Mouse (Mus musculus): ENCODE results near the gene Olfr910.

Olfr910 gene

DNA sequence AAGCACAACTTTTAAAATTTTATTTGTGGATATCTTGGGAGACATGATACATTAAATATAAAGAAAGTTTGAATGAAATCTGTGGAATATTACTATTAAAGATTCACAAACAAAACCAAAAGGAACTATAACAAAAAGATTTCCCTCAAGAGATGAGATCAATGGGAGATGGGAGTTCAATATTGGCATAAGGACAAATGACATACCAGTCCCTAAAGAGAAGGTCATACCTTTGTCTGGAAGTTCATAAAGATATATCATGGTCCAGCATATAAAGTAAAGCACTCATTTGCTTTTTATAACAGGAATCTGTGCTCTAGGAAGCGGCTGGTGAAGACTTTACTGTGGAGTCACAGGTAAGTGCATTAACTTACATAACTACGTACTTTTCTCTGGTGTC is at the start of gene Olfr910:
Olfr910 (plus strand) TSS at position 301 of the 400 bp plus-strand sequence.
- DNase-seq (ENCODE audit: low read depth, low spot score) = no peak

DNA sequence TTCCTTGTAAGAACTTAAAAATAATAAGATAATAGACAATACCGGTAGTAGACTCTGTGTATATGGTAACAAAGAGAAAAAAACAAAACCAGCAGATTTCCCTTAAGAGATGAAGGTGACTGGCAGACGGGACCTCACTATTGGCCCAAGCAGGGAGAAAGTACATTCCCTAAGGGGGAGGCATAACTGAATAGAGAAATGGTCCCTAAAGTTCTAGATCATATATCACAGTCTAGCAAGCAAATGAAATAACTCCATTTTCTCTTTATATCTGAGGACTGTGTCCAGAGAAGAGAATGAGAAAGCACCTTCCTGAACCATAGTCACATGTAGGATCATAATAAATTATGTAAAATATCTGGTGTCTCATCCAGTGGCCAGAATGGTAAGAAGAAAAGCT is 42.1 kb upstream of the Olfr910 start, which contains the start of gene Olfr907:
Olfr907 (plus strand) TSS at position 301 of the 400 bp plus-strand sequence.
- DNase-seq (ENCODE audit: low read depth, low spot score) = no peak

DNA sequence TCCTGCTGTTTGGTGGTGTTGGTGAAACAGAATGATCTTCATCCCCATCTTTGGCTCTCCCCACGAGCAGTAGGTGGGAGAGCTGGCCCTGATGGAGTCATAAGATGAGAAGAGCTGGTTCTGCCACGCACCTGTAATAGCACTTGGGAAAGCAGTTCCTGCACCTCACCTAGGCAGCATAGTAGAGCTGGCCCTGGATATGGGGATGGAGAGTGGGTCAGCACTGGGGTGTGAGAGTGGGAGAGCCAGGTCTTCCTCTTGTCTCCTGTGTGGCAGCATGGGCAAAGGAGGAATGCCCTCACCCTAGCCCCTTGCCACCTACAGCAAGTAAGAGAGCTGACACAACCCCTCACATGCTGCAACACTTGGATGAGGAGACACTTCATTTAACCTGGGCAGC is 25.3 kb upstream of the Olfr910 start:
- no peak for DNase-seq (ENCODE audit: low read depth, low spot score)

DNA sequence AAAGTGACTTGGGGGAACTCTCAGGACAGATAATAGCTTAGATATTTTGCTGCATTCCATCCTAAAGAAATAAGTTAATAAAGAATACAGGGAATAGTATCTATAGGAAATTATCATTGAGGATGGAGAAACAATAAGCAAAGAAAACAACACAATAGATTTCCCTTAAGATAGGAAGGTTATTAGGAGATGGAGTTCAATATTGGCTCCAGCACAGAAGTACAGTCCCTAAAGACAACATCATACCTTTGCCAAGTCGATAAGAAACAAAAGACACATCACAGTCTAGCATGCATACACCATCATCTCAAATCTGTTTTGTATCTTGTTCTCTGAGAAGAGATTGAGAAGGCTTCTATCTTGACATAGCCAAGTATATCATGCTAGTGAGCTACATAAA is 16.4 kb upstream of the Olfr910 start, which contains the start of gene Olfr911-ps1:
Olfr911-ps1 (plus strand) TSS at position 301 of the 400 bp plus-strand sequence.
- no peak for DNase-seq (ENCODE audit: low read depth, low spot score)

DNA sequence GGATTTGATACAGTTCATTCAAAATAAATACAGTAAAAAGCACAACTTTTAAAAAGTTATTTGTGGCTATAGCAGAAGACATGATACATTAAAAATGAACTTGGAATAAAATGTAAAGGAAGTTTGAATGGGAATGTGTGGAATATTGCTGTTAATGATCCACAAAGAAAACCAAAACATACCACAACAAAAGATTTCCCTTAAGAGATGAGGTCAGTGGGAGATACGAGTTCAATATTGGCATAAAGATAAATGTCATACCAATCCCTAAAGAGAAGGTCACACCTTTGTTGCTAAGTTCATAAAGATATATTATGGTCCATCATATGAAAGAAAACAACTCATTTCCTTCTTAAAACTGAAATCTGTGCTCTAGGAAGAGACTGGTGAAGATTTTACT is 42.2 kb downstream of the Olfr910 start, which contains the start of gene Olfr912:
Olfr912 (plus strand) TSS at position 301 of the 400 bp plus-strand sequence.
- DNase-seq (ENCODE audit: low read depth, low spot score) = no peak
